Mouse (Mus musculus): ENCODE measurements around the gene Mpp3.

GRCm38 (mm10) chr11:101974923-101975322 lies 53.3 kb downstream of the Mpp3 start:
- TF ChIP-seq POLR2A (IDR thresholded peaks at IDR 0.05; ENCODE audit: insufficient read length, low read depth) (no peak), MAX (IDR thresholded peaks at IDR 0.05; ENCODE audit: low read depth) (no peak), CEBPB (IDR thresholded peaks at IDR 0.05; ENCODE audit: insufficient read depth, poor library complexity, severe bottlenecking) (no peak), TCF12 (IDR thresholded peaks at IDR 0.05; ENCODE audit: insufficient read depth, poor library complexity, severe bottlenecking) (no peak)
